Mouse (Mus musculus) hindbrain, embryonic 14.5 days (tissue): Measurements from ENCODE around the gene Cdk5rap3. TPM values are rescaled to one million over a fixed set of nuclear protein-coding genes. Genes with fewer than 3 reads are reported as not detected.

Source experiments
- ATAC-seq: fragments of 200-750 bp; cut with Nextera tagmentation; 2 replicates; pipeline ENCODE4 v1.8.0; 2017; ENCODE audit warnings: moderate number of reproducible peaks, mild to moderate bottlenecking, moderate TSS enrichment, moderate library complexity; ENCODE audit not compliant: low FRiP score
- DNase-seq: peaks from one replicate; pipeline ENCODE4 v3.0.0-alpha.2; 2015; ENCODE audit warnings: low spot score
- H3K27ac ChIP-seq: fragments of 300-500 bp; sonication (generic); 2 replicates; pipeline ENCODE4 v1.5.1; 2014; ENCODE audit warnings: mild to moderate bottlenecking, moderate library complexity
- H3K27me3 ChIP-seq: fragments of 300-500 bp; sonication (generic); 2 replicates; pipeline ENCODE4 v1.6.1; 2014; ENCODE audit warnings: mild to moderate bottlenecking, low read length, mixed read lengths; ENCODE audit not compliant: control insufficient read depth, insufficient read depth
- H3K36me3 ChIP-seq: fragments of 300-500 bp; sonication (generic); replicated peaks from 2 replicates; pipeline ENCODE4 v1.6.1; 2014; ENCODE audit not compliant: control insufficient read depth, insufficient read depth
- H3K4me1 ChIP-seq: fragments of 300-500 bp; sonication (generic); replicated peaks from 2 replicates; pipeline ENCODE4 v1.6.1; 2014; ENCODE audit warnings: antibody characterized with exemption, low read length, mixed read lengths; ENCODE audit not compliant: control insufficient read depth, insufficient read depth
- H3K4me2 ChIP-seq: fragments of 300-500 bp; sonication (generic); replicated peaks from 2 replicates; pipeline ENCODE4 v1.6.1; 2014; ENCODE audit warnings: mild to moderate bottlenecking, moderate library complexity
- H3K4me3 ChIP-seq: fragments of 300-500 bp; sonication (generic); replicated peaks from 2 replicates; pipeline ENCODE4 v1.5.1; 2014; ENCODE audit warnings: mild to moderate bottlenecking, low read length
- H3K9ac ChIP-seq: fragments of 300-500 bp; sonication (generic); 2 replicates; pipeline ENCODE4 v1.6.1; 2014
- H3K9me3 ChIP-seq: fragments of 300-500 bp; sonication (generic); 2 replicates; pipeline ENCODE4 v1.6.1; 2016; ENCODE audit warnings: low read length; ENCODE audit not compliant: control insufficient read depth
- WGBS: fragments of 180-500 bp; shearing (Covaris S2); extraction: QIAGEN DNeasy Blood & Tissue Kit; methylation state at CpG from one replicate; pipeline ENCODE4 v1.1.7; 2014; 5-methylcytosine and 5-hydroxymethylcytosine counted together
- polyA plus RNA-seq: library from polyadenylated mRNA; unstranded; fragments of >200 nt; fragmentation: Nextera tagmentation; extraction: Ambion mirVana; gene quantifications from 2 replicates; pipeline ENCODE4 v1.2.1, GENCODE M21; 2014

Gene Cdk5rap3
- polyA plus RNA-seq, 1 experiment from 2014 or later, result 77.8 TPM

GRCm38 (mm10) chr11:96880296-96880695 is 36.0 kb downstream of the Cdk5rap3 start:
- Histone ChIP-seq H3K27ac (no peak overlapping the region), H3K4me3 (no peak overlapping the region), H3K36me3 (no peaks in the 10 kb centered on the region), H3K27me3 (no peaks in the 10 kb centered on the region), H3K4me1 (peaks cover 39% of the 10 kb centered on the region), H3K4me2 (no peak overlapping the region), H3K9me3 (no peaks in the 10 kb centered on the region), H3K9ac (no peak overlapping the region)
- DNase-seq, result no peak
- ATAC-seq, result no peak
- WGBS, result 74% methylated on average over 9 of the region's 9 CpGs

- ATAC-seq (no peak), DNase-seq (no peak)
- H3K27ac ChIP-seq, result peak overlapping the region; percentile 100
- H3K4me3 ChIP-seq, result no peak overlapping the region
- H3K4me2 ChIP-seq, result no peak overlapping the region
- H3K36me3 ChIP-seq, result no peaks in the 10 kb centered on the region
- WGBS, result 6% methylated on average over 7 of the region's 7 CpGs
- H3K4me1 ChIP-seq, result peaks cover 46% of the 10 kb centered on the region
- H3K27me3 ChIP-seq, result no peaks in the 10 kb centered on the region
- no peaks in the 10 kb centered on the region for H3K9me3 ChIP-seq
- H3K9ac ChIP-seq, result no peak overlapping the region
Measured at GRCm38 (mm10) chr11:96879359-96879758, 36.9 kb downstream of the Cdk5rap3 start.

- Histone ChIP-seq H3K9ac (no peak overlapping the region), H3K27ac (peak overlapping the region; percentile 100), H3K9me3 (no peaks in the 10 kb centered on the region), H3K27me3 (no peaks in the 10 kb centered on the region), H3K4me2 (no peak overlapping the region), H3K4me1 (peaks cover 52% of the 10 kb centered on the region), H3K36me3 (no peaks in the 10 kb centered on the region), H3K4me3 (no peak overlapping the region)
- WGBS, result 16% methylated on average over 3 of the region's 3 CpGs
- no peak for DNase-seq
- ATAC-seq, result no peak
Measured at GRCm38 (mm10) chr11:96878715-96879114, 37.6 kb downstream of the Cdk5rap3 start.

- WGBS, result 23% methylated on average over 4 of the region's 4 CpGs
- H3K36me3 ChIP-seq, result no peaks in the 10 kb centered on the region
- no peak overlapping the region for H3K4me3 ChIP-seq
- no peak for DNase-seq
- H3K9ac ChIP-seq, result peak overlapping the region; percentile 65
- H3K27ac ChIP-seq, result peak overlapping the region; percentile 100
- H3K27me3 ChIP-seq, result no peaks in the 10 kb centered on the region
- peaks cover 68% of the 10 kb centered on the region for H3K4me1 ChIP-seq
- H3K4me2 ChIP-seq, result no peak overlapping the region
- H3K9me3 ChIP-seq, result no peaks in the 10 kb centered on the region
- ATAC-seq, result no peak
Measured at GRCm38 (mm10) chr11:96877071-96877470, 39.2 kb downstream of the Cdk5rap3 start.

GRCm38 (mm10) chr11:96876300-96877040 is 39.8 kb downstream of the Cdk5rap3 start:
- ATAC-seq (peak; percentile 60), DNase-seq (peak; percentile 48)
- Histone ChIP-seq H3K36me3 (no peaks in the 10 kb centered on the region), H3K4me2 (peak overlapping the region; percentile 61), H3K27me3 (no peaks in the 10 kb centered on the region), H3K9me3 (no peaks in the 10 kb centered on the region), H3K27ac (peak overlapping the region; percentile 100), H3K4me1 (peaks cover 68% of the 10 kb centered on the region), H3K9ac (peak overlapping the region; percentile 65), H3K4me3 (0 out of 2 replicates have a peak overlapping the region, but pooled peaks have one; percentile 8)
- 2% methylated on average over 13 of the region's 13 CpGs for WGBS

GRCm38 (mm10) chr11:96875745-96876144 is 40.6 kb downstream of the Cdk5rap3 start:
- ATAC-seq, result peak; percentile 86
- H3K4me2 ChIP-seq, result peak overlapping the region; percentile 61
- WGBS, result under 1% methylated on average over 35 of the region's 35 CpGs
- no peaks in the 10 kb centered on the region for H3K36me3 ChIP-seq
- no peaks in the 10 kb centered on the region for H3K9me3 ChIP-seq
- H3K27me3 ChIP-seq, result no peaks in the 10 kb centered on the region
- peak overlapping the region; percentile 8; the same call in 1 of the 2 replicates for H3K4me3 ChIP-seq
- H3K4me1 ChIP-seq, result peaks cover 68% of the 10 kb centered on the region
- DNase-seq, result peak; percentile 90
- H3K27ac ChIP-seq, result peak overlapping the region; percentile 100
- H3K9ac ChIP-seq, result peak overlapping the region; percentile 32; the same call in 1 of the 2 replicates

GRCm38 (mm10) chr11:96875270-96875669 is 41.0 kb downstream of the Cdk5rap3 start:
- peak overlapping the region; percentile 32 for H3K9ac ChIP-seq
- H3K27ac ChIP-seq, result peak overlapping the region; percentile 100
- no peaks in the 10 kb centered on the region for H3K9me3 ChIP-seq
- ATAC-seq (no peak), DNase-seq (no peak)
- no peaks in the 10 kb centered on the region for H3K27me3 ChIP-seq
- H3K4me1 ChIP-seq, result peaks cover 68% of the 10 kb centered on the region
- 9% methylated on average over 4 of the region's 4 CpGs for WGBS
- peak overlapping the region; percentile 61 for H3K4me2 ChIP-seq
- H3K36me3 ChIP-seq, result no peaks in the 10 kb centered on the region
- H3K4me3 ChIP-seq, result peak overlapping the region; percentile 8; the same call in 1 of the 2 replicates

GRCm38 (mm10) chr11:96873601-96874140 is 42.6 kb downstream of the Cdk5rap3 start:
- Histone ChIP-seq H3K4me2 (peak overlapping the region; percentile 15; the same call in 1 of the 2 replicates), H3K9ac (peak overlapping the region; percentile 55; the same call in 1 of the 2 replicates), H3K27me3 (no peaks in the 10 kb centered on the region), H3K4me1 (peaks cover 59% of the 10 kb centered on the region), H3K36me3 (no peaks in the 10 kb centered on the region), H3K9me3 (no peaks in the 10 kb centered on the region), H3K4me3 (no peak overlapping the region), H3K27ac (peak overlapping the region; percentile 100)
- WGBS, result 9% methylated on average over 11 of the region's 11 CpGs
- no peak for DNase-seq
- ATAC-seq, result no peak

- peak; percentile 22 for ATAC-seq
Measured at GRCm38 (mm10) chr11:96872441-96873379, 43.6 kb downstream of the Cdk5rap3 start.

More at GRCm38 (mm10) chr11:96872441-96873379, 43.6 kb downstream of the Cdk5rap3 start:
- H3K4me1 ChIP-seq, result peaks cover 54% of the 10 kb centered on the region
- H3K9me3 ChIP-seq, result no peaks in the 10 kb centered on the region
- no peaks in the 10 kb centered on the region for H3K27me3 ChIP-seq
- H3K4me2 ChIP-seq, result peak overlapping the region; percentile 15
- H3K36me3 ChIP-seq, result no peaks in the 10 kb centered on the region
- H3K27ac ChIP-seq, result peak overlapping the region; percentile 100
- 3% methylated on average over 24 of the region's 24 CpGs for WGBS
- no peak overlapping the region for H3K4me3 ChIP-seq
- peak; percentile 52 for DNase-seq
- H3K9ac ChIP-seq, result peak overlapping the region; percentile 55
